Mouse (Mus musculus) testis, adult 2 months (tissue): ENCODE results near the gene Trmt1l.

Source experiments
- CTCF ChIP-seq: fragments of 200-500 bp; IDR thresholded peaks from 2 replicates; pipeline ENCODE4 v1.5.1; 2012; ENCODE audit warnings: low read depth, mild to moderate bottlenecking, inconsistent platforms, low read length, moderate library complexity; ENCODE audit not compliant: control insufficient read depth, insufficient read depth, insufficient replicate concordance
- POLR2A ChIP-seq: fragments of 200-500 bp; IDR thresholded peaks from 2 replicates; pipeline ENCODE4 v1.6.1; 2012; ENCODE audit warnings: low read depth, mild to moderate bottlenecking, inconsistent platforms, low read length, moderate library complexity; ENCODE audit not compliant: control insufficient read depth

GRCm38 (mm10) chr1:151461265-151461664 is 32.9 kb downstream of the Trmt1l start:
- TF ChIP-seq CTCF (no peak), POLR2A (no peak)
